Mouse (Mus musculus): Measurements from ENCODE around the gene Acvr2b.
A peak's percentile ranks its signal among the peaks of the same experiment; 100 is the strongest.

The Acvr2b gene

DNA sequence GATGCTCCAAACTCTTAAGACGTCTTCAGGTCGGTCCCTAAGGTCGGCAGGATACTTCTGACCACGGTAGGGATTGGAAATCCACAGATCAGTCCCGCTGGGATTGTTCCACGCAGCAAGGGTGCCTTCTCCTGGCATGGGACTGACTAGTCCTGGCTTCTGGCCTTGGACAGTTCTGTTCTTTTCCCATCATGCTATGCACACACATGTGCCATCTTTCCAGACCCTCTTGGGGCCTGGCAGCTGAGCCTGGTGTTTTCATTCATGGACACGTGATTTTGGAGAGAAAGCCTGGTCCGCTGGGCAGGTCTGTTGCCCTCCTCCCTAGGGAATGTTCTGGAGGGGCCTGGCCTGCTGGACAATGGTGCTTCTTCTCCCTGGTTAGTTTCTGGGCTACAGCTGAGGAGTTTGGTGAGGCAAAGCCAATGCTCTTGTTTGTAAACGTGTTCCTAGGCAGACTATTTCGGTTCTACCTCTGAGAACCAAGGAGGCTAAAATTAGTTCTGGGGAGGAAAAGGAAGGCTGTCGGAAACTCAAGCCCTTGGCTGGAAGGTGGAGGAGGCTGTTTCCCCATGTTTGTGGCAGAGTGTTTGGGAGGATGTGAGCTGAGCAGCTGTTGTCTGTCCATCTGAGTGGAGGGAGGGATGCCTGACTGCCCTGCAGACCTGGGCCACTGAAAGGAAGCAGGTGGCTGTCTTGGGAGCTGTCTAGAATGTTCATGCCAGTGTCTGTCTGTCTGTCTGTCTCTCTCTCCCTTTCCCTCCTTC, 7.2 kb downstream of the Acvr2b start:
- no peak for DNase-seq

- no peak for DNase-seq
These were observed 7.9 kb downstream of the Acvr2b start for GRCm38 (mm10) chr9:119409864-119410263.

DNA sequence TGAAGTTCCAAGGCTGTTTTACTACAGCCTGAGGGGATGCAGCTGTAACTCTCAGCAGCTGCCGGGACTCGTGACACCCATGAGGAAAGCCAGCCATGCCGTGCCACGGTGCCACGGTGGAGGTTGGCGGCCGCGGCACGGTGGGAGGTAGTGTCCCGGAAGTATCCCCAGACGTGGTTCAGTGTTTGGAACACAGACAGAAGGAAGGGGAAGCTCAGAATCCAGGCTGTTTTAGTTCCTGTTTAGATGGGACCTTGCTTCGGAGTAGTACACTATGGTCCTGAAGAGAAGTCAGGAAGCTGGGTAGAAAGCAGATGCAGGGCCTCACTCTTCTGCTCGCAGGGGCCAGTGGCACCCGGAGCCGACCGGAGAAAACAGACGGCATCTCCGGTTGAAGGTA, 16.1 kb downstream of the Acvr2b start:
- DNase-seq, result no peak

DNA sequence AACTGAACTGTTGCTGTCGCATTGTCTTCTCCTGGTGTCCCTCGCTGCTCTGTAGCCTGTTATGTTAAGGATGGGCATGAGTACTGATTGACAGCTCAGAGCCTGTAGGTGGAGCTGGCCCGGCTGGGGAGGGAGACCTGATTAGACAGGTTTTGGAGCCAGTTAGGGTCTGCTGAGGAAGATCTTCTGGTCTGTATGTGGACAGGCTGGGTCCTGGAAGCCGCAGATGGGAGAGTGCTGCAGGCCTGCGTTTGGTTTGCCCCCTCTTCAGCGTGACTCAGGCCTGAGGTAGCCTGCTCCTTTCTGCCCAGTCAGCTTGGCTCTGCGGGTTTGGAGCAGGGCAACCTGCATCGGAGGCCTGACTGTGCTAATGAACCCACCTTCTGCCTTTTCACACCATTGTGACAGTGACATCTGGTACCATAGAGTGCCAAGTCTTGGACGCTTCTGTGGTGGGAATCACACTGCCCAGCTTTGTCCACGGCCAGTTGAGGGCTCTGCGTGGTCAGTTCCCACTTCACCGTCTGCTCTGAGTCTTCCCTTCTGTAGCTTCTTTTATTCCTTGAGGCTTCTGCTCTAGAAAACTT, 18.0 kb downstream of the Acvr2b start:
- no peak for DNase-seq

DNA sequence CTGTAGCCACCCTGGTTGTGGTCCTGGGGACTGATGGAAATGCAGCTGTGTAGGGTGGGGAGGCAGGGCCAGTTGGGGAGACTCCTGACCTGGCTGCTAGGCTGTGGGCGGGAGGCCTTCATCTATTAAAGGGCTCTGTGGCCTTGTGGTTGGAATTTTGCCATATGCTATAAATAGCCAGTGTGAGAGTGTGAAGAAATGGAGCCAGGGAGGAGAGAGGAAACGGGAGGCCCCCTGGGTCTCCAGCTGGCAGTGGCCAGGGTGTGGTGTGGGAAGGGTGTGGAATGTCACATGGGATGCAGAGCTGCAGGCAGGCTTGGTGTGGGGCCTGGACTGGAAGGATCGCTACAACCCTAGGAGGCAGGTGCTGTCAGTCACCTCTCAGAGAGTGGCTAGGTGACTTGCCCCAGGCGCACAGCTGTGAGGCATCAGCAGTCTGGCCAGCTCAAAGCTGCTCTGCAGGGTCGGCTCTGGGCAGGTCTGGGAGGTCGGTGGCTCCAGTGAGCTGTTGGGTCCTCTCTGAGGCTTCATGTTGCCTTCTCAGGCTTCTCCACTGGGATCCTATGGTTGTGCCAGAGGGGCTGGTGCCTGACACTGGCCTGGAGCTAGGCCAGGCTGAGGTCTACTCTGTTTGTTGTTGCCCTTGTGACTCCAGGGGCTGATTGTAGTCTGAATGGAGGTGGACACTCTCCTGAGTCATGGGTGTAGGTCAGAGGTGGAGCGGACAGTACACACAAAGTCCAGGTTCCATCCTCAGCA, 23.5 kb downstream of the Acvr2b start:
- peak; percentile 62 for DNase-seq

- no peak for DNase-seq
These were observed 24.1 kb downstream of the Acvr2b start for GRCm38 (mm10) chr9:119425976-119426415.

DNA sequence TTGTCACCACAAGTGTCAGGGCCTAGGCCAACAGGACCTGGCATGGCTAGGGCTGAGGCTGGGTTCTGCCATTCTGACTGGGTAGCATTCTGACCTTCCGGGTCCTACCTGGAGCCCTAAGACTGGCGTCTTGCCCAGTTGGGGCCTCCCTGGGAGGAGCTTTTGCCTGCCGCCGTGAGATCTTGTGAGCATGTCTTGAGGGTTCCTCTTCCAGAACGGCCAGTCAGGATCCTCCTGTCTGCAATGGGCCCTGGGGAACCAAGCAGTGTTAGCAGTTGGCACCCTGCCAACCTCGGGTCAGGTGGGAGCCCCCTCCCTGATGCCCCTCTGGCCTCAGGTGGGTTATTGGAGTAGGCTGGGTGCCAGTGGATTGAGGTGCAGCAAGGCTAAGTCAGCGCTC, 24.6 kb downstream of the Acvr2b start:
- DNase-seq, result no peak

GRCm38 (mm10) chr9:119430311-119430710, 28.4 kb downstream of the Acvr2b start:
- peak; percentile 80 for DNase-seq

GRCm38 (mm10) chr9:119435855-119436254, 33.9 kb downstream of the Acvr2b start:
- no peak for DNase-seq

DNA sequence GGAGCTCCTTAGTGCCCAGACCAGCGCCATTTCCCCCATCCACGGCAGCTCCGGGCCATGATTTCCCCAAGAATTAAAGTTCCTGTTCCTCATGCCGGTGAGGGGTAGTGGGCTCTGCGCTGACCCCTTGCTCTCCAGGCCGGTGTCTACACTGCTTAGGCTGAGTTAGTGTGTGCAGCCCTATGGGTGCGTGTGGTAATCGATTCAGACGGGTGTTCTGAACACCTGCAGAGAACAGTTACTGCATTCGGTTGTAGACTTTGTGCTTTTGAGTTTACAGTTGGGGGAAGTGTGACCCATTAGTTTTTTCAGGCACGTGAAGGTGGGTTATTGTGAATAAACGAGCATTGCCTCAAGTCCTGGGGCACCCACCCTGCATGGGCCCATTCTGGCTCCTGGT, 36.1 kb downstream of the Acvr2b start:
- DNase-seq, result no peak

DNA sequence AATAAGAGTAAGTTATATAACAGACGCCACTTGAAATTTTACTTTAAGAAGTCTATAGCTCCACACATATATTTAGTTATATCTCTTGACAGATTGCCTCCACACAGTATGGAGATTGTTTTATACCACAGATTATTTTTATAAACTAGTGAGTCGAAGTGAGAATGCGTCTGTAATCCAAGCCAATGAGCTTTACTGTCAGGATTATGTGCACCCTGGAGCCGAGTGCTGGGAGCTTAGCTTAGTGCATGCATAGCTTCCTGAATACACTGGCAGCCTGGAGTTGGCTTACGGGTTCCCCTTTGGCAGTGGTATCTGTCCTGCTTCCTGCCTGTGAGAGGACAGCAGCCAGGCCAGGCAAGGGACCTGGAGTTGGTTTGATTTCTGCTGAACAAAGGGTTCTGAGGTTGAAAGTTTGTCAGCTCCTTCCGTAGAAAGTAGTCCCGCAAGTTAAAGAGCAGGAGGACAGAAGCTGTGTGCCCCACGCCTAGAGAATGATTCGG, 36.6 kb downstream of the Acvr2b start:
- DNase-seq, result no peak

GRCm38 (mm10) chr9:119444738-119445429, 43.0 kb downstream of the Acvr2b start, which contains the start of gene Exog:
Gene Exog (plus strand): TSS chr9:119444943.
- DNase-seq, result peak; percentile 97

DNA sequence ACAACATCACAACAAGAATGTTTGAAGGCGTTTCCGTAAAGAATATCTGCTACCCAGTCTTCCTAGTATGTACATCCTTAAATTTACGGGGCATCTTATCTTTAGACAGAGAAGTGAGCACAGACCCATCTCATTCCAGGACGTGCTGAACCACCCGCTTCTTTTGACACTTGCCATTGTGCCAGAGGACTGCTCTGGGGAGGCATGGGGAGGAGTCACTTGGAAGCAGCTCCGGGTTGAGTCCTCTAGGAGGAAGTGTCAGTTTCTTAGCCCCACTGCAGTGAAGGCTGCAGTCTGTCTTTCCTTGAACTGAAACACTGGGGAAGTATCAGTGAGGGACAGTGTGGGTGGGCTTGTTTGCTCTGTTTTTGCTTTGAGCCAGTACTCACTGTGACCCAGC, 43.8 kb downstream of the Acvr2b start:
- no peak for DNase-seq

DNA sequence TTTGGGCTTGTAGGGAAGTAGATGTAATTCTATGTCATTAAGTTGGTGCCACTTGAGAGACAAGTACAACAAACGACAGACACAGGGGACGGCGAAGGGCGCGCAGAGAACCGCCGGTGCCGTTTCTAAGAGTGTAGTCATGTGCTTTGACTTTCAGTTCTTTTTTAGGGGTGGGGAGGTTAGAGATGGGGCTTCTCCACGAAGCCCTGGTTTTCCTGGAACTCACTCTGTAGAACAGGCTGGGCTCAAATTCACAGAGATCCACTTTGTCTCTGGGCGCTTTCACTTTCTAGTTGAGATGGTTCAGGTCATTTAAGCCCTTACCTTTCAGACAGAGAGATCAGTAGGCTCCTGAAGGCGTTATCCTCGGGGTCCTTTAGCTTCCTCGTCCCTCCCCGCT, 54.0 kb downstream of the Acvr2b start:
- no peak for DNase-seq

DNA sequence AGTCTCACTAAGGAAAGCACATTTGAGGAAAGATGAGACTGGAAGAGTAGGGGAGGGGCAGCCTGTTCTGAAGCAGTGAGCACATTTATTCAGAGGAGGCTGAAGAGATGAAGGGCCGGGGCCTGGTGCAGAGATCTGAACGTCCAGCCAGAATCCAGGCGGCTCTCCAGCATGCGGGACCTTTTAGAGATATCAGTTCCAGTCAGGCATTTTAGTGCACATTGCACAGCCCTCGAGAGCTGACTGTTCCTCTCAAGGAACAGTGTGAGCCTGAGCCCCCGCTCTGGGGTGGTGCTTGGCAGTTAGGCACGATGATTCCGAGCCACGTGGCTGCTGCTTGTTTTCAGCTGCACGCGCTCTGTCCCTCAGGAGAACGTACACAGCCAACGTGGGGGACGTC, 55.2 kb downstream of the Acvr2b start:
- DNase-seq, result no peak

- peak; percentile 75 for DNase-seq
These were observed 58.5 kb downstream of the Acvr2b start for GRCm38 (mm10) chr9:119460410-119460809.

- no peak for DNase-seq
These were observed 63.1 kb downstream of the Acvr2b start for GRCm38 (mm10) chr9:119465056-119465455.

DNA sequence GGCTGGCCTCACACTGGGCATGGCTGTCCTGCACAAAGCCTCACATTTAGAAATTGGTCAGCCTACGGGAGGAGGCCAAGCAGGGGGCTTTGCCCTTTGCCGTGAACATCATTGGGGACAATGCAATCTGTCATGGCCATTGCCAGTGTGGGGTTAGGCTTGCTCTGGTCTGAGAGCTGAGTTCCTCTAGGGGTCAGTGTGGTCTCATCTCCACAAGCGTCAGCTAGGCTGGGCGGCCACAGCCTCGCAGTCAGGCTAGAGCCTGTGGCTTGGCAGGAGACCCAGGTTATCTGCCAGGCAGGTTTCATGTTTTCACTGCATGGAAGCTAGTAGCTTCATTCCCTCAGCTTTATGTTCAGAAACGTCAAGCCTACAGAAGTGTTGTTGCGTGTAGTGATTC, 63.7 kb downstream of the Acvr2b start:
- peak; percentile 72 for DNase-seq

DNA sequence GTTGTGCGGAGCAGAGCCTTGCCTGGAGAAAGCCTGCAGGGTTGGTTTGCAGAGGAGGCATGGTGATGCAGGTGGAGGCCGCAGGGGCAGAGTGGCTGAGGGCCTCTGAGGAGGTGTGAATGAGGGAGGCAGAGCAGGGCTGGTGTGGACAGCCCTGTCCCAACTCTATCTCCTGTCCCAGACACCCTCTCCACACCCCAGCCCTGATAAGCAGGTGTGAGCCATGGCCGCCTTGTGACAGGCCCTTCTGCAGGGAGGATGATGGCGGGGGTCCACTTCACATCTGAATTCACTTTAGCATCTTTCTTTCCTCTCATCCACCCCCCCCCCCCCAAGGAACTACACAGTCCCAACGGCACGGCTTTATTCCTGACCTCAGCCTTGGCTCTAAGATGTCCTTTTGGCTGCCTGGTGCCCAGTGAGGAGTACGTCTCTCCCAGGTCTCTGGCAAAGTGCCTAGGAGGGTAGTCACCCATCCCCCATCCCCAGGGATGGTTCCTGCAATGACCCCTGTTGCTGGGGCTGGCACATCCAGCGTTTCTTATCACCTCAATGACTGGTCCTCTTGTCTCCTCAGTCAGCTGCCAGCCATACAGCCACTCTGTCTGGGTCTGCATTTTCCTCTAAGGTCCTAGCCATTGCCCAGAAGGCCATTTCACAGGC, 67.9 kb downstream of the Acvr2b start:
- no peak for DNase-seq

- DNase-seq, result no peak
These were observed 70.5 kb downstream of the Acvr2b start for GRCm38 (mm10) chr9:119472412-119472918.

- no peak for DNase-seq
These were observed 71.1 kb downstream of the Acvr2b start for GRCm38 (mm10) chr9:119473011-119473410.

- no peak for DNase-seq
These were observed 71.8 kb downstream of the Acvr2b start for GRCm38 (mm10) chr9:119473608-119474164.
